Mouse (Mus musculus): Measurements from ENCODE around the gene Rpl39l. TPM values are rescaled to one million over a fixed set of nuclear protein-coding genes. Genes with fewer than 3 reads are reported as not detected.

Gene Rpl39l
- not detected in 2 replicates for polyA plus RNA-seq (2015; fragmentation: Nextera tagmentation; extraction: Ambion mirVana)

DNA sequence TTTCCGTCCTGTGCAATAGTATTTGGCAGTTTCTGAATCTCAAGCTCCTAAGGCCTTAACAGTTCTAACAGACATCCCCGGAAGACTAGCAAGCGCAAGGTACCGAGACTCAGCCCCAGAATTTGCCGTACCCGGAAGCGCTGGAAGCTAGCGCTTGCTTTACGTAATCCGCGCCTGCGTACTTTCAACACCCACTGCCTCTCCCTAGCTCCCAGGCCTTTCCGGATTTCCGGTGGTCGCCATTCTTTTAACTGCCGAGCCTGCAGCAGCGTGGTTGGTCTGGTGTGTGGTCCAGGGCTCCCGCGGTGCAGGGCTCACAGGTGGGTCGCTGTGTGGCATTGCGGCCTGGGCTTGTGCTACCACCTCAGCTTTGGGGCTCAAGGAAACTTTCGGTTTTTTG is at the start of gene Rpl39l:
Gene Rpl39l (plus strand): TSS at position 222 of the 400 bp plus-strand sequence.

DNA sequence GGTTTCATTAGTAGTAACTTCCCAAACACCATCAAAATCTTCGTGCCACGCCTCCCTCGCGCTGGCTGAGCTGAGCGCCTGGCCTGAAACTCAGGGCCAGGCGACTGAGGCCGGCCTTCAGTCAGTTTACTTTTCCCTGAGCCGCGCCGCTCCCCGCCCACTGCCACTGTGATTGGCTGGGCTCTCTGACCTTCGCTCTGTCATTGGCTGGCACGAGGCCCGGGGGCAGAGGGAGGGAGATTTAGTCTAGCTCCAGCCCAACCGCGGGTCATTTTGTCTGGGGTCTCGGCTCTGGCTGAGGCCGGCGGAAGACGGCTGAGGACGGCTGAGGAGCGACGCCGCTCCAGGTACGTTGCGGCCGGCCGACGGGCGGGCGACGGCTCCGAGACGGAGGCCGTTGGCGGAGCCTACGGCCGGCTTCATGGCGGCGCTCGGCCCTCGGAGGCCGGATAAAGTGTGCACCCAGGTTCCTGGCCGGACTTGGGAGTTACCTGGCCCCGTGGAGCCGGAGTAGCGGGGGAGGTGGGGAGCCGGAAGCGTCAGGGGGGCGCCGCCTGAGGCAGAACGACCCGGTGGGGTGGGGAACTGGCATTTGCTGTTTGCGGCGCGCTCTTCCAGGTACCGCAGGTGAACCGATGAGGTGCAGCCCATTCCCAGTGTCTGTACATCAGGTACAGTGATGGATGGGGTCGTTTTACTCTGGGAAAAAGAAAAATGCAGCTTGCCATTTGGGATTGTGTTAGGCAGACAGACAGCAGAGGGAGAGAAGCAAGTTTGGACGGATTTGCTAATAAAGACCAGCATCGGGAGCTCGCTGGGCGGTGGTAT is 22.9 kb downstream of the Rpl39l start, which contains the start of gene Atf7ip2:
Gene Atf7ip2 (plus strand): TSS at position 34 of the 828 bp plus-strand sequence.

Other genes with a start within 250 kb of the Rpl39l start
- gene Grin2a, start 174.7 kb upstream of the Rpl39l start, polyA plus RNA-seq (2015; fragmentation: Nextera tagmentation; extraction: Ambion mirVana) = 8.5 and 13.1 TPM in 2 replicates
- not detected in 2 replicates for gene Atf7ip2, start 22.5 kb downstream of the Rpl39l start, polyA plus RNA-seq (2015; fragmentation: Nextera tagmentation; extraction: Ambion mirVana)
- gene Emp2, start 143.7 kb downstream of the Rpl39l start, polyA plus RNA-seq (2015; fragmentation: Nextera tagmentation; extraction: Ambion mirVana) = 30.4 and 31.1 TPM in 2 replicates
- gene Tekt5, start 225.3 kb downstream of the Rpl39l start, polyA plus RNA-seq (2015; fragmentation: Nextera tagmentation; extraction: Ambion mirVana) = 37.8 and 43.0 TPM in 2 replicates
- gene Nubp1, start 241.7 kb downstream of the Rpl39l start, polyA plus RNA-seq (2015; fragmentation: Nextera tagmentation; extraction: Ambion mirVana) = 35.6 and 42.3 TPM in 2 replicates

Measured in neural tube, postnatal 0 days (tissue).